Mouse (Mus musculus): Measurements from ENCODE around the gene Gm5930. TPM values are rescaled to one million over a fixed set of nuclear protein-coding genes. Genes with fewer than 3 reads are reported as not detected.

Gene Gm5930
- polyA plus RNA-seq (2021; fragmentation: Nextera tagmentation), result not detected in 2 replicates
- long read RNA-seq, experiment 1, result 0 reads
- long read RNA-seq, experiment 2, result 0 reads

DNA sequence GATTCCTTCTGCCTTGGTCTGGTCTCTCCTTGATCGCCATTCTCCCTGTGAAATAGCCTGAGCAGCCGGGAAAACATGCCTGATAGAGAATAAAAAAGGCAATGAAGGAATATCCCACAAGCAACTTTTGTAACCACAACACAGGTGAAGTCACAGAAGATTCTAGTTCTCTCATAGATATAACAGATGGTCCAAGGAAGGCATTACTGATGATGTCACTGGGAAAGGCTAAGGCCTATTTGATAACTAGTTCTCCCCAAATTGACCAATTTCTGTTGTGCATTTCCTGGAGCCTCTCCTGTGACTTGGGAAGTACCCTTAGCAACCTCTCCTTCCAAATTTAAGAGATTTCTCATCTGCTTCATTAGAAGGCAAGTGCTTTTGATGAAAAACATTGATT, at the start of gene Gm5930:
TSS of gene Gm5930 (minus strand) at position 101 of the 400 bp plus-strand sequence.

DNA sequence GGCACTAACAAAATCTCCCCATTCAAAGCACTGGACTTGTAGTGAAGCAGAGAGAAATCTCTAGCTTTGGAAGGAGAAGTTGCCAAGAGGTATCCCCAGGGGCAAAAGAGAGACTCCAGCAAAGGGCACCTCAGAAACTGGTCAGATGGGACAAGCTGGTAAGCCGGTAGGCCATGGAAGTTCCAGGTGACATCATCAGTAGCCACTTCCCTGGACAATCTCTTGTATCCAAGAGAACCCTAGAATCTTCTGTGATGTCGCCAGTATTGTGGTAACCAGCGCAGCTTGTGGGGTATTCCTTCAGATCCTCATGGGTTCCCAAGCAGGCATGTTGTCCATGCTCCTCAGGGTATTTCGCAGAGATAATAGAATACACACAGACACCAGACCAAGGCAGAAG, 26.7 kb upstream of the Gm5930 start, which contains the start of gene Gm8229:
TSS of gene Gm8229 (plus strand) at position 301 of the 400 bp plus-strand sequence.

DNA sequence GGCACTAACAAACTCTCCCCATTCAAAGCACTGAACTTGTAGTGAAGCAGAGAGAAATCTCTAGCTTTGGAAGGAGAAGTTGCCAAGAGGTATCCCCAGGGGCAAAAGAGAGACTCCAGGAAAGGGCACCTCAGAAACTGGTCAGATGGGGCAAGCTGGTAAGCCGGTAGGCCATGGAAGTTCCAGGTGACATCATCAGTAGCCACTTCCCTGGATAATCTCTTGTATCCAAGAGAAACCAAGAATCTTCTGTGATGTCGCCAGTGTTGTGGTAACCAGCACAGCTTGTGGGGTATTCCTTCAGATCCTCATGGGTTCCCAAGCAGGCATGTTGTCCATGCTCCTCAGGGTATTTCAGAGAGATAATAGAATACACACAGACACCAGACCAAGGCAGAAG, 53.1 kb downstream of the Gm5930 start, which contains the start of gene Gm8220:
TSS of gene Gm8220 (plus strand) at position 301 of the 400 bp plus-strand sequence.

Other genes starting within 250 kb of the Gm5930 start
- 0.16 TPM in 1 of 2 replicates, not detected in the other for gene Ear2, start 235.9 kb downstream of the Gm5930 start, polyA plus RNA-seq (2021; fragmentation: Nextera tagmentation)
- gene Gm3327, start 214.7 kb downstream of the Gm5930 start, polyA plus RNA-seq (2021; fragmentation: Nextera tagmentation), result not detected in 2 replicates
- gene Gm8212, start 140.9 kb downstream of the Gm5930 start, polyA plus RNA-seq (2021; fragmentation: Nextera tagmentation), result not detected in 2 replicates
- gene 4930503E14Rik, start 125.3 kb downstream of the Gm5930 start, polyA plus RNA-seq (2021; fragmentation: Nextera tagmentation), result not detected in 2 replicates
- not detected in 2 replicates for gene Gm8220, start 53.0 kb downstream of the Gm5930 start, polyA plus RNA-seq (2021; fragmentation: Nextera tagmentation)
- not detected in 2 replicates for gene Gm8229, start 26.8 kb upstream of the Gm5930 start, polyA plus RNA-seq (2021; fragmentation: Nextera tagmentation)
- gene Gm3371, start 72.1 kb upstream of the Gm5930 start, polyA plus RNA-seq (2021; fragmentation: Nextera tagmentation), result not detected in 2 replicates
- gene Gm8232, start 95.1 kb upstream of the Gm5930 start, polyA plus RNA-seq (2021; fragmentation: Nextera tagmentation), result not detected in 2 replicates
- not detected in 2 replicates for gene BC061237, start 153.9 kb upstream of the Gm5930 start, polyA plus RNA-seq (2021; fragmentation: Nextera tagmentation)
- gene Gm17093, start 179.7 kb upstream of the Gm5930 start, polyA plus RNA-seq (2021; fragmentation: Nextera tagmentation), result not detected in 2 replicates
- gene Gm8247, start 244.6 kb upstream of the Gm5930 start, polyA plus RNA-seq (2021; fragmentation: Nextera tagmentation), result not detected in 2 replicates